Mouse (Mus musculus): ENCODE measurements around the gene Pnldc1. TPM values are rescaled to one million over a fixed set of nuclear protein-coding genes. Genes with fewer than 3 reads are reported as not detected.

Pnldc1 gene
- total and polyA plus RNA-seq, 2 experiments from 2014 or later, result 0.45 TPM; not detected in 1

DNA sequence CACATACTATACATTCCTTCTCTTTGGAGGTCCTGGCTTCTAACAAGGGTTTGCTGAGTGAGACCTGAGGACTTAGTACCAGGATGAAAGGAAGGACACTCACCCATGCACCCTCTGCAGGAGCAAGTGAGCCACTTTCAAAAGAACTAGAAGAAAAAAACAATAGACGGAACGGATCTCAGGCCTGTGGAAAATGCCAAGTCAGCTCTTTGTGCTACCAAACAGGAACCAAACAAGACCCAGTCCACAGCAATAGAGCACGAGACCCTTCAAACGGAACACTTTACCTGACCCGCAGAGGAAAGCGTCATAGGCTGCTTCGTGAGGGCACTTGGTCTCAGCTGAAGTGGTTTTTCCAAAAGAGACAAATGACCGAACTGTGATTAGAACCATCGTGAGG lies 18.0 kb downstream of the Pnldc1 start:
- H3K27ac ChIP-seq (ENCODE audit: low read depth), result no peak overlapping the region
- H3K4me1 ChIP-seq (ENCODE audit: control insufficient read depth, insufficient read depth), result no peaks in the 10 kb centered on the region
- DNase-seq (ENCODE audit: low spot score) (no peak), ATAC-seq (ENCODE audit: insufficient read depth, low read depth) (no peak)
- no peaks in the 10 kb centered on the region for H3K27me3 ChIP-seq (ENCODE audit: control insufficient read depth, insufficient read depth, low read length)
- WGBS, result 71% methylated on average over 9 of the region's 9 CpGs
- no peaks in the 10 kb centered on the region for H3K9me3 ChIP-seq (replicated peaks; ENCODE audit: control insufficient read depth, low read length)
- TF ChIP-seq CTCF (IDR thresholded peaks at IDR 0.05; ENCODE audit: low read depth) (no peak), EP300 (IDR thresholded peaks at IDR 0.05; ENCODE audit: low read depth) (no peak)
- no peak overlapping the region for H3K4me2 ChIP-seq (ENCODE audit: low read depth, low read length)
- H3K9ac ChIP-seq (replicated peaks; ENCODE audit: low read depth, low read length), result no peak overlapping the region
- no peak overlapping the region for H3K4me3 ChIP-seq (ENCODE audit: low read depth, low read length)
- no peaks in the 10 kb centered on the region; the same call in 1 of the 2 replicates for H3K36me3 ChIP-seq (replicated peaks; ENCODE audit: control insufficient read depth, insufficient read depth, low read length)

DNA sequence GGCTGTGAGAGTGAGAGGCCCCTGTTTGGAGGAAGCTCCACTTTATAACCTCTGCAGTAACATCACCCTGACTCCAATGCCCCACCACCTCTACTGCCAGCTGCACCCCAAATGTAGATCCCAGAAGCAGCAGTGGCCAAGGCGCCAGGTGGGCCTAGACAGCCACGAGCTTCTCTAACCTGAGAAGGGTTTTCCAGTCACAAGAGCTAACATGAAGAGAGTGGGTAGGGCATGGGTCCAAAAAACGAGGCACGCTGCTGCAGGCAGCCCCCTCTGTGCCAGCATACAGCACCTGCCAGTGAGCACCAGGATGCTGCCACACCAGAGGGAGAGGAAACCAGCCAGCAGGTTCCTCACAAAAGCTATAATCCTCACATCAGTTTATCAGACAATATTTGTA lies 19.0 kb downstream of the Pnldc1 start:
- 70% methylated on average over 4 of the region's 4 CpGs for WGBS
- ATAC-seq (ENCODE audit: insufficient read depth, low read depth), result no peak

GRCm38 (mm10) chr17:12887021-12887775 lies 22.8 kb downstream of the Pnldc1 start:
- H3K4me3 ChIP-seq (ENCODE audit: low read depth, low read length), result no peak overlapping the region
- 43% methylated on average over 15 of the region's 15 CpGs for WGBS
- no peaks in the 10 kb centered on the region for H3K27me3 ChIP-seq (ENCODE audit: control insufficient read depth, insufficient read depth, low read length)
- ATAC-seq (ENCODE audit: insufficient read depth, low read depth) (peak; percentile 66; the same call in 1 of the 2 replicates), DNase-seq (ENCODE audit: low spot score) (peak; percentile 55)
- no peak overlapping the region for H3K4me2 ChIP-seq (ENCODE audit: low read depth, low read length)
- H3K9ac ChIP-seq (replicated peaks; ENCODE audit: low read depth, low read length), result no peak overlapping the region
- H3K4me1 ChIP-seq (ENCODE audit: control insufficient read depth, insufficient read depth), result 0 out of 2 replicates have a peak, but pooled peaks cover 4% of the 10 kb centered on the region
- H3K9me3 ChIP-seq (replicated peaks; ENCODE audit: control insufficient read depth, low read length), result no peaks in the 10 kb centered on the region
- H3K36me3 ChIP-seq (replicated peaks; ENCODE audit: control insufficient read depth, insufficient read depth, low read length), result no peaks in the 10 kb centered on the region; the same call in 1 of the 2 replicates
- peak overlapping the region; percentile 61 for H3K27ac ChIP-seq (ENCODE audit: low read depth)
- TF ChIP-seq EP300 (IDR thresholded peaks at IDR 0.05; ENCODE audit: low read depth), result no peak
- TF ChIP-seq CTCF (IDR thresholded peaks at IDR 0.05; ENCODE audit: low read depth), result no peak

More for the DNA sequence above, 19.0 kb downstream of the Pnldc1 start:
- no peak for DNase-seq (ENCODE audit: low spot score)
- H3K4me2 ChIP-seq (ENCODE audit: low read depth, low read length), result no peak overlapping the region
- no peak overlapping the region for H3K9ac ChIP-seq (replicated peaks; ENCODE audit: low read depth, low read length)
- no peak overlapping the region for H3K4me3 ChIP-seq (ENCODE audit: low read depth, low read length)
- H3K36me3 ChIP-seq (replicated peaks; ENCODE audit: control insufficient read depth, insufficient read depth, low read length), result no peaks in the 10 kb centered on the region; the same call in 1 of the 2 replicates
- H3K27ac ChIP-seq (ENCODE audit: low read depth), result no peak overlapping the region
- 0 out of 2 replicates have a peak, but pooled peaks cover 4% of the 10 kb centered on the region for H3K4me1 ChIP-seq (ENCODE audit: control insufficient read depth, insufficient read depth)
- TF ChIP-seq CTCF (IDR thresholded peaks at IDR 0.05; ENCODE audit: low read depth), result no peak
- no peak for TF ChIP-seq EP300 (IDR thresholded peaks at IDR 0.05; ENCODE audit: low read depth)
- H3K27me3 ChIP-seq (ENCODE audit: control insufficient read depth, insufficient read depth, low read length), result no peaks in the 10 kb centered on the region
- no peaks in the 10 kb centered on the region for H3K9me3 ChIP-seq (replicated peaks; ENCODE audit: control insufficient read depth, low read length)

DNA sequence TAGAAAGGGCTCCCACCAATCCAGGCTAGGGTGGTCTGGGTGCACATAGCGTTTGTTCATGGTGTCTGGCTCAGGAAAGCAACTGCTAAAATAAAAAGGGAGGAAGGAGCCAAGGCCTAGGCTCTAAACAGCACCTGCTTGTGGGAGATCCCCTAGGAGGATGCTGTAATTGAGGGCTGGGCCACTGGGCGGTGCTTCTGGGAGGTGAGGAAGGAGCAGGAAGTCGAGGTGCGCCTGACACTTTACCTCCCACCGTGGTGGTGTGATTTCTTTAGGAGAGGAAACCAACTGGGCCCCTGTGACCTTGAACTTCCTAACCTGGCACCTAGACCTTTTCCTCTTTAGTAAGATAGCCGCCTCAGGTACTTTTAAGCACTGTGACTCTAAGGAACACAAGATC lies 23.4 kb downstream of the Pnldc1 start:
- peak; percentile 51; the same call in 1 of the 2 replicates for ATAC-seq (ENCODE audit: insufficient read depth, low read depth)

GRCm38 (mm10) chr17:12881216-12881615 lies 28.8 kb downstream of the Pnldc1 start:
- Histone ChIP-seq H3K9me3 (replicated peaks; ENCODE audit: control insufficient read depth, low read length) (no peaks in the 10 kb centered on the region), H3K4me1 (ENCODE audit: control insufficient read depth, insufficient read depth) (0 out of 2 replicates have a peak, but pooled peaks cover 3% of the 10 kb centered on the region), H3K36me3 (replicated peaks; ENCODE audit: control insufficient read depth, insufficient read depth, low read length) (no peaks in the 10 kb centered on the region), H3K27ac (ENCODE audit: low read depth) (no peak overlapping the region), H3K4me2 (ENCODE audit: low read depth, low read length) (no peak overlapping the region), H3K27me3 (ENCODE audit: control insufficient read depth, insufficient read depth, low read length) (no peaks in the 10 kb centered on the region), H3K4me3 (ENCODE audit: low read depth, low read length) (no peak overlapping the region), H3K9ac (replicated peaks; ENCODE audit: low read depth, low read length) (no peak overlapping the region)
- WGBS, result 91% methylated on average over 1 of the region's 1 CpGs
- no peak for TF ChIP-seq EP300 (IDR thresholded peaks at IDR 0.05; ENCODE audit: low read depth)
- no peak for TF ChIP-seq CTCF (IDR thresholded peaks at IDR 0.05; ENCODE audit: low read depth)
- no peak for ATAC-seq (ENCODE audit: insufficient read depth, low read depth)
- no peak for DNase-seq (ENCODE audit: low spot score)

More for the DNA sequence above, 23.4 kb downstream of the Pnldc1 start:
- DNase-seq (ENCODE audit: low spot score), result no peak
- H3K9ac ChIP-seq (replicated peaks; ENCODE audit: low read depth, low read length), result no peak overlapping the region
- H3K27ac ChIP-seq (ENCODE audit: low read depth), result peak overlapping the region; percentile 22; the same call in 1 of the 2 replicates
- H3K36me3 ChIP-seq (replicated peaks; ENCODE audit: control insufficient read depth, insufficient read depth, low read length), result no peaks in the 10 kb centered on the region; the same call in 1 of the 2 replicates
- 0 out of 2 replicates have a peak, but pooled peaks cover 4% of the 10 kb centered on the region for H3K4me1 ChIP-seq (ENCODE audit: control insufficient read depth, insufficient read depth)
- H3K4me3 ChIP-seq (ENCODE audit: low read depth, low read length), result no peak overlapping the region
- H3K27me3 ChIP-seq (ENCODE audit: control insufficient read depth, insufficient read depth, low read length), result no peaks in the 10 kb centered on the region
- no peak for TF ChIP-seq EP300 (IDR thresholded peaks at IDR 0.05; ENCODE audit: low read depth)
- H3K9me3 ChIP-seq (replicated peaks; ENCODE audit: control insufficient read depth, low read length), result no peaks in the 10 kb centered on the region
- 47% methylated on average over 6 of the region's 6 CpGs for WGBS
- H3K4me2 ChIP-seq (ENCODE audit: low read depth, low read length), result no peak overlapping the region

Measured in heart, postnatal 0 days (tissue).